Mouse (Mus musculus) heart, adult 2 months (tissue): ENCODE data around the gene 2610318N02Rik.

Experiments used
- CTCF ChIP-seq: fragments of 200-600 bp; IDR thresholded peaks from 2 replicates; pipeline ENCODE4 v1.8.1; 2022; ENCODE audit warnings: antibody characterized with exemption, mild to moderate bottlenecking, moderate library complexity
- POLR2A ChIP-seq: fragments of 200-500 bp; IDR thresholded peaks from 2 replicates; pipeline ENCODE4 v1.6.1; 2011; ENCODE audit warnings: mild to moderate bottlenecking, low read depth, low read length, control low read depth; ENCODE audit not compliant: insufficient read depth

DNA sequence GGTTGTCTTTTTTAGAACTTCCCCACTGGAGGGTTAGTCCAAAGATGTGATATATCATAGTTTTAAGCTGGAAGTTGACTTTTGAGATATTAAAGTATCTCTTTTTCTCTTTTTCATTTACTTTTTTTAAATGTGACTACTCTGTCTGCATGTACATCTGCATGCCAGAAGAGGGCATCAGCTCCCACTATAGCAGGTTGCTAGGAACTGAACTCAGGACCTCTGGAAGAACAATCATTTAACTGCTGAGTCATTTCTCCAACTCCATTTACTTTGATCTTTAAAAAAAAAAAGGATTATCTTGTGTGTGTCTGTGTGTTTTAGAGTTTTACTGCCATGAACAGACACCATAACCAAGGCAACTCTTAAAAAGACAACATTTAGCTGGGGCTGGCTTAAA is 48.1 kb downstream of the 2610318N02Rik start:
- TF ChIP-seq POLR2A (no peak), CTCF (no peak)
